Mouse (Mus musculus) frontal cortex, adult 2 months (tissue): ENCODE measurements around the gene Plppr3. TPM values are rescaled to one million over a fixed set of nuclear protein-coding genes. Genes with fewer than 3 reads are reported as not detected.

Experiments
- DNase-seq, 2 experiments: peaks; one replicate each; pipeline ENCODE4 v3.0.0; 2022; ENCODE audit warnings: low spot score in 1 of 2; ENCODE audit errors: extremely low spot score in 1 of 2
- polyA plus RNA-seq: library from polyadenylated mRNA; depleted of rRNA; stranded (reverse); fragments of >200 nt; gene quantifications from 2 replicates; pipeline ENCODE4 v1.2.3, GENCODE M21; 2012; rRNA removed

Gene Plppr3
- polyA plus RNA-seq, 1 experiment = 134 TPM

GRCm38 (mm10) chr10:79824413-79824812, 50.0 kb downstream of the Plppr3 start:
- no peak for DNase-seq

GRCm38 (mm10) chr10:79823011-79823410, 51.4 kb downstream of the Plppr3 start:
- no peak for DNase-seq

GRCm38 (mm10) chr10:79822372-79822771, 52.1 kb downstream of the Plppr3 start:
- no peak for DNase-seq

- no peak for DNase-seq
These were observed 52.7 kb downstream of the Plppr3 start for GRCm38 (mm10) chr10:79821731-79822130.

GRCm38 (mm10) chr10:79820782-79821181, 53.7 kb downstream of the Plppr3 start, which contains the start of gene Misp:
Gene Misp, plus strand, starts transcription at chr10:79820989.
- DNase-seq = no peak

GRCm38 (mm10) chr10:79820277-79820676, 54.2 kb downstream of the Plppr3 start:
- DNase-seq = no peak

GRCm38 (mm10) chr10:79819606-79820005, 54.8 kb downstream of the Plppr3 start:
- no peak for DNase-seq

- no peak for DNase-seq
These were observed 56.2 kb downstream of the Plppr3 start for GRCm38 (mm10) chr10:79818225-79818624.

- no peak for DNase-seq
These were observed 57.3 kb downstream of the Plppr3 start for GRCm38 (mm10) chr10:79817111-79817510.

- DNase-seq = no peak
These were observed 58.6 kb downstream of the Plppr3 start for GRCm38 (mm10) chr10:79815671-79816494.

- no peak for DNase-seq
These were observed 60.1 kb downstream of the Plppr3 start for GRCm38 (mm10) chr10:79814271-79814842.

GRCm38 (mm10) chr10:79811736-79812637, 62.4 kb downstream of the Plppr3 start:
- DNase-seq = peak; percentile 63 to 96

Other genes starting within 250 kb of the Plppr3 start
- 54.1 and 63.1 TPM in 2 replicates for gene Shc2, start 236.7 kb downstream of the Plppr3 start, polyA plus RNA-seq
- gene Odf3l2, start 228.9 kb downstream of the Plppr3 start, polyA plus RNA-seq = 0.22 and 0.25 TPM in 2 replicates
- gene Madcam1, start 210.1 kb downstream of the Plppr3 start, polyA plus RNA-seq = not detected in 2 replicates
- gene Tpgs1, start 205.3 kb downstream of the Plppr3 start, polyA plus RNA-seq = 89.4 and 92.3 TPM in 2 replicates
- gene Cdc34, start 192.4 kb downstream of the Plppr3 start, polyA plus RNA-seq = 96.3 and 111 TPM in 2 replicates
- 1.8 and 2.1 TPM in 2 replicates for gene Gzmm, start 185.6 kb downstream of the Plppr3 start, polyA plus RNA-seq
- gene Bsg, start 170.1 kb downstream of the Plppr3 start, polyA plus RNA-seq = 1,126 and 1,227 TPM in 2 replicates
- 119 and 124 TPM in 2 replicates for gene Hcn2, start 158.0 kb downstream of the Plppr3 start, polyA plus RNA-seq
- 60.7 and 62.2 TPM in 2 replicates for gene Polrmt, start 128.1 kb downstream of the Plppr3 start, polyA plus RNA-seq
- 6.2 and 6.9 TPM in 2 replicates for gene Fgf22, start 119.6 kb downstream of the Plppr3 start, polyA plus RNA-seq
- gene Rnf126, start 107.7 kb downstream of the Plppr3 start, polyA plus RNA-seq = 140 and 166 TPM in 2 replicates
- 5.6 and 7.0 TPM in 2 replicates for gene Fstl3, start 97.4 kb downstream of the Plppr3 start, polyA plus RNA-seq
- 1.00 and 1.1 TPM in 2 replicates for gene Prss57, start 83.7 kb downstream of the Plppr3 start, polyA plus RNA-seq
- 325 and 370 TPM in 2 replicates for gene Palm, start 81.1 kb downstream of the Plppr3 start, polyA plus RNA-seq
- 0.40 and 0.71 TPM in 2 replicates for gene Misp, start 53.6 kb downstream of the Plppr3 start, polyA plus RNA-seq
- 59.5 and 71.5 TPM in 2 replicates for gene Ptbp1, start 20.2 kb downstream of the Plppr3 start, polyA plus RNA-seq
- gene Prtn3, start 158 bp downstream of the Plppr3 start, polyA plus RNA-seq = 5.8 and 6.7 TPM in 2 replicates
- 0.27 TPM in 1 of 2 replicates, not detected in the other for gene Elane, start 11.6 kb upstream of the Plppr3 start, polyA plus RNA-seq
- 1.1 and 3.5 TPM in 2 replicates for gene Cfd, start 16.2 kb upstream of the Plppr3 start, polyA plus RNA-seq
- gene Med16, start 34.3 kb upstream of the Plppr3 start, polyA plus RNA-seq = 75.9 and 80.7 TPM in 2 replicates
- gene Gm26602, start 36.2 kb upstream of the Plppr3 start, polyA plus RNA-seq = not detected in 2 replicates
- gene Kiss1r, start 42.3 kb upstream of the Plppr3 start, polyA plus RNA-seq = 10.7 and 11.8 TPM in 2 replicates
- 380 and 385 TPM in 2 replicates for gene R3hdm4, start 46.6 kb upstream of the Plppr3 start, polyA plus RNA-seq
- gene Arid3a, start 52.4 kb upstream of the Plppr3 start, polyA plus RNA-seq = 3.6 and 4.1 TPM in 2 replicates
- 63.2 and 65.9 TPM in 2 replicates for gene Wdr18, start 85.5 kb upstream of the Plppr3 start, polyA plus RNA-seq
- gene Grin3b, start 96.1 kb upstream of the Plppr3 start, polyA plus RNA-seq = 0.17 and 0.38 TPM in 2 replicates
- 181 and 193 TPM in 2 replicates for gene Tmem259, start 109.7 kb upstream of the Plppr3 start, polyA plus RNA-seq
- 9.8 and 10.4 TPM in 2 replicates for gene Cnn2, start 114.0 kb upstream of the Plppr3 start, polyA plus RNA-seq
- gene Abca7, start 121.9 kb upstream of the Plppr3 start, polyA plus RNA-seq = 12.4 and 13.0 TPM in 2 replicates
- gene Arhgap45, start 142.0 kb upstream of the Plppr3 start, polyA plus RNA-seq = 5.3 and 7.1 TPM in 2 replicates
- 200 and 205 TPM in 2 replicates for gene Polr2e, start 165.2 kb upstream of the Plppr3 start, polyA plus RNA-seq
- 867 and 914 TPM in 2 replicates for gene Gpx4, start 172.5 kb upstream of the Plppr3 start, polyA plus RNA-seq
- gene Sbno2, start 230.9 kb upstream of the Plppr3 start, polyA plus RNA-seq = 26.6 TPM in 2 replicates
- gene Stk11, start 241.2 kb upstream of the Plppr3 start, polyA plus RNA-seq = 93.8 and 96.3 TPM in 2 replicates